Mouse (Mus musculus) stomach, postnatal 0 days (tissue): Measurements from ENCODE around the gene Prdx5. TPM values are rescaled to one million over a fixed set of nuclear protein-coding genes. Genes with fewer than 3 reads are reported as not detected.
A peak's percentile ranks its signal among the peaks of the same experiment; 100 is the strongest.

Source experiments
- ATAC-seq: fragments of 200-750 bp; cut with Nextera tagmentation; 2 replicates; pipeline ENCODE4 v1.8.0; 2017; ENCODE audit not compliant: low FRiP score, low TSS enrichment
- DNase-seq: peaks from one replicate; pipeline ENCODE4 v3.0.0-alpha.2; 2016; ENCODE audit warnings: low spot score
- H3K27ac ChIP-seq: fragments of 300-500 bp; sonication (generic); replicated peaks from 2 replicates; pipeline ENCODE4 v1.5.1; 2014; ENCODE audit warnings: mild to moderate bottlenecking, control low read depth
- H3K27me3 ChIP-seq: fragments of 300-500 bp; sonication (generic); 2 replicates; pipeline ENCODE4 v1.6.1; 2014; ENCODE audit warnings: low read length; ENCODE audit not compliant: control insufficient read depth, insufficient read depth
- H3K36me3 ChIP-seq: fragments of 300-500 bp; sonication (generic); 2 replicates; pipeline ENCODE4 v1.6.1; 2014; ENCODE audit warnings: low read length, mixed read lengths; ENCODE audit not compliant: control insufficient read depth, insufficient read depth
- H3K4me1 ChIP-seq: fragments of 300-500 bp; sonication (generic); replicated peaks from 2 replicates; pipeline ENCODE4 v1.6.1; 2014; ENCODE audit warnings: antibody characterized with exemption; ENCODE audit not compliant: control insufficient read depth, insufficient read depth
- H3K4me2 ChIP-seq: fragments of 300-500 bp; sonication (generic); replicated peaks from 2 replicates; pipeline ENCODE4 v1.6.1; 2014; ENCODE audit warnings: low read depth, mild to moderate bottlenecking, control low read depth, moderate library complexity
- H3K4me3 ChIP-seq: fragments of 300-500 bp; sonication (generic); 2 replicates; pipeline ENCODE4 v1.5.1; 2014; ENCODE audit warnings: low read depth, low read length, control low read depth
- H3K9ac ChIP-seq: fragments of 300-500 bp; sonication (generic); 2 replicates; pipeline ENCODE4 v1.6.1; 2014; ENCODE audit warnings: mild to moderate bottlenecking, low read length, control low read depth, mixed read lengths
- H3K9me3 ChIP-seq: fragments of 300-500 bp; sonication (generic); 2 replicates; pipeline ENCODE4 v1.6.1; 2016; ENCODE audit warnings: low read length; ENCODE audit not compliant: control insufficient read depth
- CTCF ChIP-seq: IDR thresholded peaks from 2 replicates; pipeline ENCODE4 v1.5.1; 2016; ENCODE audit warnings: antibody characterized with exemption, low read depth, mild to moderate bottlenecking, moderate library complexity
- EP300 ChIP-seq: optimal IDR thresholded peaks from 2 replicates; pipeline ENCODE3; 2016; ENCODE audit warnings: antibody characterized with exemption
- WGBS: fragments of 180-500 bp; shearing (Covaris S2); extraction: QIAGEN DNeasy Blood & Tissue Kit; methylation state at CpG from one replicate; pipeline ENCODE4 v1.1.7; 2014; 5-methylcytosine and 5-hydroxymethylcytosine counted together
- polyA plus RNA-seq: library from polyadenylated mRNA; unstranded; fragments of >200 nt; fragmentation: Nextera tagmentation; extraction: Ambion mirVana; gene quantifications from 2 replicates; pipeline ENCODE4 v1.2.1, GENCODE M21; 2015

The Prdx5 gene
- polyA plus RNA-seq, 1 experiment from 2014 or later: 537 TPM

GRCm38 (mm10) chr19:6941372-6942248, 31.7 kb upstream of the Prdx5 start, which contains the start of gene Bad:
TSS of gene Bad (plus strand) at chr19:6941861.
- Histone ChIP-seq H3K36me3 (peaks cover 2% of the 10 kb centered on the region; the same call in 1 of the 2 replicates), H3K27me3 (no peaks in the 10 kb centered on the region), H3K4me3 (peak within 1 kb of the TSS; percentile 64), H3K27ac (peak within 1 kb of the TSS; percentile 98), H3K4me2 (peak within 1 kb of the TSS; percentile 98), H3K9me3 (no peaks in the 10 kb centered on the region), H3K4me1 (peaks cover 5% of the 10 kb centered on the region; the same call in 1 of the 2 replicates), H3K9ac (peak within 1 kb of the TSS; percentile 80)
- peak; percentile 48 for TF ChIP-seq CTCF
- peak; percentile 66 for TF ChIP-seq EP300
- WGBS: under 1% methylated on average over 77 of the region's 83 CpGs
- DNase-seq (peak; percentile 97), ATAC-seq (peak; percentile 72)

GRCm38 (mm10) chr19:6940396-6941351, 30.8 kb upstream of the Prdx5 start:
- ATAC-seq (peak; percentile 3; the same call in 1 of the 2 replicates), DNase-seq (peak; percentile 58)
- Histone ChIP-seq H3K4me3 (peak overlapping the region; percentile 64), H3K27me3 (no peaks in the 10 kb centered on the region), H3K36me3 (no peaks in the 10 kb centered on the region), H3K9me3 (no peaks in the 10 kb centered on the region), H3K27ac (peak overlapping the region; percentile 74), H3K4me2 (peak overlapping the region; percentile 98), H3K4me1 (peaks cover 5% of the 10 kb centered on the region; the same call in 1 of the 2 replicates), H3K9ac (peak overlapping the region; percentile 80)
- no peak for TF ChIP-seq CTCF
- TF ChIP-seq EP300: no peak
- WGBS: 21% methylated on average over 27 of the region's 29 CpGs

- H3K4me1 ChIP-seq: peaks cover 5% of the 10 kb centered on the region; the same call in 1 of the 2 replicates
- no peak for TF ChIP-seq EP300
- no peak for TF ChIP-seq CTCF
- no peak for ATAC-seq
- no peaks in the 10 kb centered on the region for H3K36me3 ChIP-seq
- H3K27me3 ChIP-seq: peaks cover 1% of the 10 kb centered on the region
- 86% methylated on average over 20 of the region's 20 CpGs for WGBS
- H3K4me2 ChIP-seq: no peak overlapping the region
- no peaks in the 10 kb centered on the region for H3K9me3 ChIP-seq
- no peak overlapping the region for H3K9ac ChIP-seq
- H3K27ac ChIP-seq: no peak overlapping the region
- H3K4me3 ChIP-seq: no peak overlapping the region
- no peak for DNase-seq
Observed at GRCm38 (mm10) chr19:6939106-6940002, 29.4 kb upstream of the Prdx5 start.

- H3K36me3 ChIP-seq: no peaks in the 10 kb centered on the region
- no peak for DNase-seq
- peaks cover 7% of the 10 kb centered on the region for H3K27me3 ChIP-seq
- TF ChIP-seq EP300 (no peak), CTCF (no peak)
- no peaks in the 10 kb centered on the region for H3K9me3 ChIP-seq
- H3K4me3 ChIP-seq: no peak overlapping the region
- WGBS: 81% methylated on average over 16 of the region's 16 CpGs
- no peak overlapping the region for H3K27ac ChIP-seq
- H3K4me1 ChIP-seq: peaks cover 5% of the 10 kb centered on the region; the same call in 1 of the 2 replicates
- no peak for ATAC-seq
- no peak overlapping the region for H3K4me2 ChIP-seq
- H3K9ac ChIP-seq: no peak overlapping the region
Observed at GRCm38 (mm10) chr19:6937541-6938465, 27.9 kb upstream of the Prdx5 start.
